Mouse (Mus musculus): ENCODE measurements at regions not wholly inside any gene's neighbourhood (a gene's known extent, or its start where the extent isn't known, plus 50 kb on each side); places are given as distances from the start of the nearest gene placed in this dataset.

- no peak for TF ChIP-seq POLR2A (IDR thresholded peaks at IDR 0.05; ENCODE audit: borderline replicate concordance, extremely low read depth, low read depth, low read length)
- TF ChIP-seq CTCF (IDR thresholded peaks at IDR 0.05; ENCODE audit: insufficient read depth, low read length): no peak
- 31% methylated on average over 16 of the region's 16 CpGs for WGBS
- Histone ChIP-seq H3K4me3 (replicated peaks; ENCODE audit: extremely low read depth, low read depth, low read length) (peak overlapping the region; percentile 23), H3K4me1 (ENCODE audit: control insufficient read depth, insufficient read depth, low read length) (peaks cover 2% of the 10 kb centered on the region; the same call in 1 of the 2 replicates)
- no peak for DNase-seq
Measured at GRCm38 (mm10) chr10:96955776-96956448, 339.1 kb downstream of the Btg1 start.

GRCm38 (mm10) chr10:96956449-96956834, 339.6 kb downstream of the Btg1 start:
- Histone ChIP-seq H3K4me1 (ENCODE audit: control insufficient read depth, insufficient read depth, low read length) (peaks cover 2% of the 10 kb centered on the region; the same call in 1 of the 2 replicates), H3K4me3 (replicated peaks; ENCODE audit: extremely low read depth, low read depth, low read length) (no peak overlapping the region)
- TF ChIP-seq POLR2A (IDR thresholded peaks at IDR 0.05; ENCODE audit: borderline replicate concordance, extremely low read depth, low read depth, low read length) (no peak), CTCF (IDR thresholded peaks at IDR 0.05; ENCODE audit: insufficient read depth, low read length) (no peak)
- no peak for DNase-seq
- 93% methylated on average over 5 of the region's 5 CpGs for WGBS

DNA sequence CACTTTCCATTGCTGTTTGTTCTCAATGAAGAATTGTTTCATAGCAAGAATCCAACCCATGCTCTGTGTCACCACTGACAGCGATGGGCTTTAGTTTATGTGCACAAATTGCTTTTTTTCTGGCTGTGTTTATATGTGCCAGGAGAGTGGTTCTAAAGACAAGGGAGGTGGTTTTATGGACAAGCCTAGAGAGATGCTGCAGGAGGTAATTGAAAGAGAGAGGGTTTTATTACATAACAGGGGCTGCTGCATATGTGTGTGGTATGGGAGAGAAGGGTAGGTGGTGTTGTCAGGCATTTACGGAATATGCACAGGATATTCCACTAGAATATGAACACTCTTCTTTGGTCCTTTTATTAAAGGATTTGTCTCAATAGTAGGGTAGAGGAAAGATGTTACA, 340.2 kb downstream of the Btg1 start:
- 91% methylated on average over 2 of the region's 2 CpGs for WGBS
- Histone ChIP-seq H3K4me1 (ENCODE audit: control insufficient read depth, insufficient read depth, low read length) (peaks cover 2% of the 10 kb centered on the region; the same call in 1 of the 2 replicates), H3K4me3 (replicated peaks; ENCODE audit: extremely low read depth, low read depth, low read length) (no peak overlapping the region)
- no peak for TF ChIP-seq CTCF (IDR thresholded peaks at IDR 0.05; ENCODE audit: insufficient read depth, low read length)
- no peak for TF ChIP-seq POLR2A (IDR thresholded peaks at IDR 0.05; ENCODE audit: borderline replicate concordance, extremely low read depth, low read depth, low read length)
- no peak for DNase-seq

DNA sequence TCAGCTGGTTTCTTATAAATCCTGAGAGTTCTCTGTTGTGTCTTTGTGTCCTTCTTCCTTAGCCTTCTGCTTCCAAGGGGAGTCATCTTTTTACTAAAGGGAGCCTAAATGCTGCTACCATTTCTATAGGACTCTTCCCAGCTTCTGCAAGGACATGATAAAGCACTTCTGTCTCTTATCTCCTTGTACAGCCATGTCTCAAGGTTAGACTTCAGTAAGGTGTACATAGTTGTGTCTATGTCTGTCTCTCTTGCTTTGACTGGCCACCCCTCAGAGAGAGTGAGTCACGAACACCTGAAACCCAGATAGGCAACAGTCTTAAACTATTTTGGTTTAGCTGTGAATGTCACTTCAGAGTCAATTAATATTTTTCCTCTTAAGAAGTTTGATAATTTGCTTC, 353.0 kb downstream of the Btg1 start:
- DNase-seq: no peak
- 98% methylated on average over 1 of the region's 1 CpGs for WGBS
- H3K4me1 ChIP-seq (ENCODE audit: control insufficient read depth, insufficient read depth, low read length): no peaks in the 10 kb centered on the region
- TF ChIP-seq POLR2A (IDR thresholded peaks at IDR 0.05; ENCODE audit: borderline replicate concordance, extremely low read depth, low read depth, low read length) (no peak), CTCF (IDR thresholded peaks at IDR 0.05; ENCODE audit: insufficient read depth, low read length) (no peak)
- H3K4me3 ChIP-seq (replicated peaks; ENCODE audit: extremely low read depth, low read depth, low read length): no peak overlapping the region

GRCm38 (mm10) chr10:96970737-96971136, 353.9 kb downstream of the Btg1 start:
- DNase-seq: no peak
- Histone ChIP-seq H3K4me3 (replicated peaks; ENCODE audit: extremely low read depth, low read depth, low read length) (no peak overlapping the region), H3K4me1 (ENCODE audit: control insufficient read depth, insufficient read depth, low read length) (no peaks in the 10 kb centered on the region)
- TF ChIP-seq CTCF (IDR thresholded peaks at IDR 0.05; ENCODE audit: insufficient read depth, low read length): no peak
- TF ChIP-seq POLR2A (IDR thresholded peaks at IDR 0.05; ENCODE audit: borderline replicate concordance, extremely low read depth, low read depth, low read length): no peak
- 53% methylated on average over 4 of the region's 4 CpGs for WGBS

- Histone ChIP-seq H3K4me1 (ENCODE audit: control insufficient read depth, insufficient read depth, low read length) (no peaks in the 10 kb centered on the region), H3K4me3 (replicated peaks; ENCODE audit: extremely low read depth, low read depth, low read length) (no peak overlapping the region)
- 40% methylated on average over 3 of the region's 3 CpGs for WGBS
- TF ChIP-seq POLR2A (IDR thresholded peaks at IDR 0.05; ENCODE audit: borderline replicate concordance, extremely low read depth, low read depth, low read length) (no peak), CTCF (IDR thresholded peaks at IDR 0.05; ENCODE audit: insufficient read depth, low read length) (no peak)
- no peak for DNase-seq
Measured at GRCm38 (mm10) chr10:96971810-96972209, 355.0 kb downstream of the Btg1 start.

- TF ChIP-seq CTCF (IDR thresholded peaks at IDR 0.05; ENCODE audit: insufficient read depth, low read length) (no peak), POLR2A (IDR thresholded peaks at IDR 0.05; ENCODE audit: borderline replicate concordance, extremely low read depth, low read depth, low read length) (no peak)
- Histone ChIP-seq H3K4me3 (replicated peaks; ENCODE audit: extremely low read depth, low read depth, low read length) (no peak overlapping the region), H3K4me1 (ENCODE audit: control insufficient read depth, insufficient read depth, low read length) (no peaks in the 10 kb centered on the region)
- 70% methylated on average over 2 of the region's 2 CpGs for WGBS
- no peak for DNase-seq
Measured at GRCm38 (mm10) chr10:96974326-96974977, 357.6 kb downstream of the Btg1 start.

GRCm38 (mm10) chr10:96976691-96977090, 359.9 kb downstream of the Btg1 start:
- TF ChIP-seq POLR2A (IDR thresholded peaks at IDR 0.05; ENCODE audit: borderline replicate concordance, extremely low read depth, low read depth, low read length) (no peak), CTCF (IDR thresholded peaks at IDR 0.05; ENCODE audit: insufficient read depth, low read length) (no peak)
- DNase-seq: no peak
- H3K4me1 ChIP-seq (ENCODE audit: control insufficient read depth, insufficient read depth, low read length): no peaks in the 10 kb centered on the region
- no peak overlapping the region for H3K4me3 ChIP-seq (replicated peaks; ENCODE audit: extremely low read depth, low read depth, low read length)

DNA sequence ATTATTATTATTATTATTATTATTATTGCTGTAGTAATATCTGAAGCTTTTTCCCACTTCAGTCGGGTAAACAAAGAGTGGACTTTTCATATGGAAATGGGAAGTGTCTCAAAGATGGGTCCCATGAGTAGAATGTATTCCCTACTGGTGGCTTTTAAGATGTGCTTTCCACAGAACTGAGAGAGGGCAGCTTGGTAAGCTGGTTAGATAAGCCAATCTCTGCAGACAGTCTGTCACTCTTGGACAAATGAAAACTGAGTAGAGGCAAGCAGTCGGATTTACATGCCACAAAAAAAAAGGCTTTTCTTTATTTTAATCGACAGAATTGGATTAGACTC, 363.7 kb downstream of the Btg1 start:
- no peak for DNase-seq
- no peak for TF ChIP-seq CTCF (IDR thresholded peaks at IDR 0.05; ENCODE audit: insufficient read depth, low read length)
- TF ChIP-seq POLR2A (IDR thresholded peaks at IDR 0.05; ENCODE audit: borderline replicate concordance, extremely low read depth, low read depth, low read length): no peak
- no peak overlapping the region for H3K4me3 ChIP-seq (replicated peaks; ENCODE audit: extremely low read depth, low read depth, low read length)
- 75% methylated on average over 3 of the region's 3 CpGs for WGBS
- H3K4me1 ChIP-seq (ENCODE audit: control insufficient read depth, insufficient read depth, low read length): no peaks in the 10 kb centered on the region

Data from lung, adult 2 months (tissue).